Mouse (Mus musculus): Measurements from ENCODE around the gene Itgb1bp1. TPM values are rescaled to one million over a fixed set of nuclear protein-coding genes. Genes with fewer than 3 reads are reported as not detected.

Itgb1bp1 gene
- total RNA-seq, 2 experiments from 2014 or later, result 44.6 to 44.9 TPM

- DNase-seq, result no peak
- intact Hi-C loops (cut with DNase I), result no loop called here
These were observed 25.4 kb downstream of the Itgb1bp1 start for GRCm38 (mm10) chr12:21260494-21261256.

GRCm38 (mm10) chr12:21247711-21248392 lies 38.2 kb downstream of the Itgb1bp1 start:
- intact Hi-C loops (cut with DNase I), result no loop called here
- no peak for DNase-seq

- intact Hi-C loops (cut with DNase I), result no loop called here
- no peak for DNase-seq
These were observed 41.6 kb downstream of the Itgb1bp1 start for GRCm38 (mm10) chr12:21244375-21244960.

- intact Hi-C loops (cut with DNase I), result no loop called here
- DNase-seq, result no peak
These were observed 44.1 kb downstream of the Itgb1bp1 start for GRCm38 (mm10) chr12:21241965-21242364.

GRCm38 (mm10) chr12:21234560-21234959 lies 51.5 kb downstream of the Itgb1bp1 start:
- intact Hi-C loops (cut with DNase I), result no loop called here
- DNase-seq, result no peak

- intact Hi-C loops (cut with DNase I), result no loop called here
- no peak for DNase-seq
These were observed 52.4 kb downstream of the Itgb1bp1 start for GRCm38 (mm10) chr12:21233727-21234126.

- no peak for DNase-seq
- intact Hi-C loops (cut with DNase I), result loop anchor here (5.0 kb wide), 1 partner anchor 512 kb away; no protein-coding TSS in a partner anchor
These were observed 56.8 kb downstream of the Itgb1bp1 start for GRCm38 (mm10) chr12:21229076-21229918.

- DNase-seq, result no peak
- intact Hi-C loops (cut with DNase I), result loop anchor here (5.0 kb wide), 1 partner anchor 511 kb away; no protein-coding TSS in a partner anchor
These were observed 57.4 kb downstream of the Itgb1bp1 start for GRCm38 (mm10) chr12:21228650-21229049.

- intact Hi-C loops (cut with DNase I), result loop anchor here (1.0 to 5.0 kb wide), 3 partner anchors 116 to 510 kb away; no protein-coding TSS in a partner anchor
- peak; percentile 75 to 83 for DNase-seq
These were observed 58.8 kb downstream of the Itgb1bp1 start for GRCm38 (mm10) chr12:21227076-21227980.

GRCm38 (mm10) chr12:21226316-21226715 lies 59.8 kb downstream of the Itgb1bp1 start:
- intact Hi-C loops (cut with DNase I), result loop anchor here (2.0 to 5.0 kb wide), 2 partner anchors 150 to 509 kb away; no protein-coding TSS in a partner anchor

GRCm38 (mm10) chr12:21225358-21225757 lies 60.7 kb downstream of the Itgb1bp1 start:
- intact Hi-C loops (cut with DNase I), result loop anchor here (5.0 kb wide), 1 partner anchor 508 kb away; no protein-coding TSS in a partner anchor
- no peak for DNase-seq

More at GRCm38 (mm10) chr12:21226316-21226715, 59.8 kb downstream of the Itgb1bp1 start:
- DNase-seq, result no peak

- DNase-seq, result no peak
- intact Hi-C loops (cut with DNase I), result loop anchor here (5.0 kb wide), 1 partner anchor 517 kb away; no protein-coding TSS in a partner anchor
These were observed 62.2 kb downstream of the Itgb1bp1 start for GRCm38 (mm10) chr12:21223923-21224322.

- no peak for DNase-seq
- intact Hi-C loops (cut with DNase I), result loop anchor here (5.0 kb wide), 1 partner anchor 513 kb away; no protein-coding TSS in a partner anchor
These were observed 65.5 kb downstream of the Itgb1bp1 start for GRCm38 (mm10) chr12:21220596-21220995.

- no peak for DNase-seq
- intact Hi-C loops (cut with DNase I), result no loop called here
These were observed 68.2 kb downstream of the Itgb1bp1 start for GRCm38 (mm10) chr12:21217776-21218444.

- no peak for DNase-seq
- intact Hi-C loops (cut with DNase I), result no loop called here
These were observed 71.4 kb downstream of the Itgb1bp1 start for GRCm38 (mm10) chr12:21214551-21215165.

GRCm38 (mm10) chr12:21212876-21213275 lies 73.2 kb downstream of the Itgb1bp1 start:
- intact Hi-C loops (cut with DNase I), result no loop called here
- no peak for DNase-seq

GRCm38 (mm10) chr12:21209273-21209672 lies 76.8 kb downstream of the Itgb1bp1 start:
- intact Hi-C loops (cut with DNase I), result no loop called here
- DNase-seq, result no peak

GRCm38 (mm10) chr12:21208172-21208795 lies 77.8 kb downstream of the Itgb1bp1 start:
- DNase-seq, result no peak
- intact Hi-C loops (cut with DNase I), result no loop called here

Data from heart, postnatal 36 days (tissue).